Mouse (Mus musculus) lung, postnatal 0 days (tissue): ENCODE data around the gene Fam102a.

Source experiments
- CTCF ChIP-seq: IDR thresholded peaks from 2 replicates; pipeline ENCODE4 v1.5.1; 2016; ENCODE audit warnings: antibody characterized with exemption, mild to moderate bottlenecking
- EP300 ChIP-seq: IDR thresholded peaks from 2 replicates; pipeline ENCODE4 v1.6.1; 2016; ENCODE audit warnings: antibody characterized with exemption, mild to moderate bottlenecking, control low read depth

DNA sequence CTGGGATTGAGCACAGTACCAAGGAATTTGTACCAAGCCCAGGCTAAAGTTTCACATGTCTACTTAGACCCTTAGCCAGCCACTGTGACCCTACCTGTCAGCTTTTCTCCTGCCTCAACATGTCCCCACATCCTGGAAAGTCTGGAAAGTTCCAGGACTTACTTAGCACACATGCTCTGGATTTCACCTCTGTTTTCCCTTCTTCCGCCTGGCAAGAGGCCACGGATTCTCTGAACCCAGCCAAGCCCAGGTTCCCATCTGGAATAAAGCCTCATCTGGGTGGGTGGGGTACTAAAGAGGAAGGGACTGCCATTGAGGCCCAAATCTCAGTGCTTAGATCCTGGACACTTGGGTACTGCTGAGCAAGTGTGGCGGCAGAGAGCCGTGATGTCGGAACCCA, 2.8 kb downstream of the Fam102a start:
- no peak for TF ChIP-seq CTCF
- TF ChIP-seq EP300: no peak
